Mouse (Mus musculus): ENCODE data around the gene Myocd.

Myocd gene

DNA sequence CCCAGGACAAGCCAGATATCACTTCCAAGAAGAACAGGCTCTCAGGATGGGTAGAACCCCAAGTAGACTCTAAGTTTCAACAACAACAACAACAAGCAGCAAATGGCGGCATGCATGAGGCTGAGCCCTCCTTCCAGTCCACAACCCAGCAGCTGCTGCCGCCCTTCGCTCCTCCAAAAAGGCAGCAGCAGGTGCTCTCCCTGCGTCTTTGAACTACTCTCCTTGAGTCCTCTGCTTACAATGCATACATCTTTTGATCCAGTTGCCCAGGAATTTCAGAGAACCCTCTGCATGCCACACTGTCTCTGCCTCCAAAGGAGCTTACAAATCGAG is 111.2 kb downstream of the Myocd start:
- ChIA-PET POLR2A (interaction anchor here in 2 of 4 experiments (0.7 to 3.0 kb wide), 6 partner anchors 10 to 630 kb away, joined by 3 to 12 read pairs (median 4); partner anchors contain the start of gene Map2k4 (in 1 of the 2)), CTCF (no interaction called here)

GRCm38 (mm10) chr11:65157966-65158657 is 111.7 kb downstream of the Myocd start:
- CTCF ChIA-PET: interaction anchor here in 1 of 4 experiments (0.7 kb wide), 1 partner anchor 771 kb away, joined by 3 read pairs; no protein-coding TSS in a partner anchor
- POLR2A ChIA-PET: interaction anchor here in 2 of 4 experiments (0.6 to 3.0 kb wide), 9 partner anchors 10 to 865 kb away, joined by 3 to 12 read pairs (median 3); partner anchors contain the start of gene Map2k4 (in 1 of the 2)

DNA sequence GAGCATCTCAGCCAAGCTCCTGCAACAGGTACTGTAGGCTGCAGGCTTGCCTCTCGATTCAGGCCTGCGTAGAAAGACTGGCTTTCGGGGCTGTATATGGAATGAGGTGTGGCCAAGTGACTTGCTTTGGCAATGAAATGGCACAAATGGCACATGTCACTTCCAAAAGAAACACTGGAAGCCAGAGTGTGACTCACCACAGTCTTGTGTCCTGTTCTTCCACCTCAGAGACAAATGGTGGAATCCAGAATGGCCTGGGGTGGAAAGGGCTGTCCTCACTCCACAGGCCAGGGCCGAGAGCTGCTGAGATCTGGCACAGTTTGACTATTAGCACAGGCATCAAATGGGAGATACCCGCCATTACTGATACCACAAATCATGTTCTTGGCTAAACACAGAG is 116.8 kb downstream of the Myocd start:
- POLR2A ChIA-PET: interaction anchor here in 1 of 4 experiments (1.7 kb wide), 1 partner anchor 9 kb away, joined by 5 read pairs; no protein-coding TSS in a partner anchor
- CTCF ChIA-PET: no interaction called here

- POLR2A ChIA-PET: interaction anchor here in 2 of 4 experiments (0.9 to 5.3 kb wide), 7 partner anchors 10 to 26 kb away, joined by 3 to 21 read pairs (median 4); partner anchors contain the start of genes Arhgap44 (in 2 of the 2) and 1700086D15Rik (in 1 of the 2)
- CTCF ChIA-PET: interaction anchor here in 1 of 4 experiments (0.6 to 0.9 kb wide), 2 partner anchors 20 to 52 kb away, joined by 3 to 4 read pairs; no protein-coding TSS in a partner anchor
Observed at GRCm38 (mm10) chr11:65148441-65148840, 121.3 kb downstream of the Myocd start.

DNA sequence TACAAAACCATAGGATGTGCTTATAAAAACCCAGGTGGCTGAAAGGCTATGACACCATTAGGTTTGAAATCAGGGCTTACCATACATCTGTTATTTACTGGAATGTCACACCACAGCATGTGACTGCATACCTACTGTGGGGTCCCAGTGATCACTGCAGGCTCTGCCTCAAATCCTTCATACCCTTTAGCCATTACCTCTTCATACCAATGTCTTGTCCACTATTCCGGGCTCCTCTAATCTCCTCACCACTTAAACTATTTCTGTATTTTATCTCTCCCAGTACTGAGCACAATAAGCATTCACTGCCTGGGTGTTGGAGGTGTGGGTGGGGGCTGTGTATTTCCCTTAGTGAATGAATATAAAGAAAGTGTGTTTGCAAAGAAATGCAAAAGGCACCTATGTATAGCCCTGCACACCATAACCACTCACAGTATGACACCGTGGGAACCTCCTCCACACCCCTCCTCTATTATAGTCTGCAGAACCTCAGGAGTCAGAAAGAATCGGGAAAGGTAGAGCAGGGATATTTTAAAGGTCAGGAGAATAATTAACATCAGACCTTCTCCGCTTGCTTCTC is 126.9 kb downstream of the Myocd start:
- CTCF ChIA-PET: interaction anchor here in 1 of 4 experiments (0.6 kb wide), 1 partner anchor 170 kb away, joined by 4 read pairs; no protein-coding TSS in a partner anchor
- POLR2A ChIA-PET: interaction anchor here in 1 of 4 experiments (1.7 kb wide), 1 partner anchor 16 kb away, joined by 4 read pairs; the partner anchor contains the start of gene 1700086D15Rik

DNA sequence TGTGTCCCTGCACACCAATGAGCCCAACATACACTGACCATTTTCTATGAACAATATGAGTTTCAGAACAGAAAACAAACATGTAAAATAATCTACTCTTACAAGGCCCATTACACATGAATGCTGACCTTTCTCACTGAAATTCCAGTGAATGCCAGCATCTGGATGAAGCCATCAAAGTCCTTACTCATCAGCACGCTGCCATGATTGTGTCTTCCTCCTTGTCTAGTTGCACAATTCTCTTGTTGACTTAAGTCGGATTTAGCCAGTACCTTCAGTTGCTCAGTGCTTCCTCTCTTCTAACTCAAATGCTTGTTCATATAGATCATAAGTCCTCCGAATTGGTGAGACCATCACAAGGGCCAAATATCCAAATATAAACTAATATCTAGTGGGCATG is 130.8 kb downstream of the Myocd start:
- ChIA-PET CTCF (interaction anchor here in 2 of 4 experiments (0.6 to 0.9 kb wide), 2 partner anchors 10 to 46 kb away, joined by 3 read pairs; no protein-coding TSS in a partner anchor), POLR2A (no interaction called here)

- ChIA-PET POLR2A (interaction anchor here in 2 of 4 experiments (0.6 to 1.3 kb wide), 2 partner anchors 9 to 10 kb away, joined by 3 read pairs; no protein-coding TSS in a partner anchor), CTCF (interaction anchor here in 1 of 4 experiments (1.3 kb wide), 1 partner anchor 8 kb away, joined by 3 read pairs; no protein-coding TSS in a partner anchor)
Observed at GRCm38 (mm10) chr11:65137145-65137652, 132.6 kb downstream of the Myocd start.

DNA sequence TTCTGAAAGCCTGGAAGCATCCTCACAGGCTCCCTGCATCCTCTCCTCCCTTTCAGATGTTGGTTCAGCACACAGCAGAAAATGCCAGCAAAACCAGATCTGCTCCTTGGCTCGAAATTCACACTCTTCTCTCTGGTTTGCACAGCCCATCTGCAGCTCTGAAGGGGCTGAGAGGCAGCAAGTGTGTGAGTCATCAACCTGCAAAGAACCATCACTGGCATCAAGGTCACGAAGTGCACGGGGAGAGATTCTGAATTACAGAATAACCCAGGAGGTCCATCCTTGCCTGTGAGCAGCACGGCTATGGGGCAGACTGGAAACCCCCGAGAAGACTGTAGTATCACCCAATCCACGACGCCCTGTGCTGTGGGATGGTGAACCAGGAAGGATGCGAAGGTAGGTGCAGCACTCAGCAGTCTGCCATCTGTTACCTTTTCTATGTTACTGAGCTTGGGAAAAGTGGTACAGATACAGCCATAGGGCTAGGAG is 134.5 kb downstream of the Myocd start:
- CTCF ChIA-PET: no interaction called here
- POLR2A ChIA-PET: interaction anchor here in 1 of 4 experiments (0.8 to 1.5 kb wide), 2 partner anchors 9 to 10 kb away, joined by 3 to 4 read pairs; no protein-coding TSS in a partner anchor

DNA sequence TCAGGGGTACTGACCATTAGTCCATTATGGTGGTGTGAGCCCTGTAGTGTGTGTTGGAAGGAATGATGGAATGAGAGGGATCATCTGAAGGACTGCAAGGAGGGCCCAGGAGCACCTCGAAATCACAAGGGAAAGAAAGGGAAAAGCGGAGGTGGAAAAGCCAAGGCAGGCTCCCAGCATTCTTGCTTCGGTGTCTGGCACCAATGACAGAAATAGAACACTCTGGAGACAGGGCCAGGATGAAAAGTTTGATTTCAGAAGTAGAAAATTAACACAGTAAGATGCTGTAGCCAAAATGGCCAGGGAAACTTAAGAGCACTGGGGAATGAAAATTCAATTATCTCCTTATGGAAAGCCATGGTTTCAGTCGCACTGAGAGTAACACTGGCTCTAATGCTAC is 136.1 kb downstream of the Myocd start:
- POLR2A ChIA-PET: no interaction called here
- CTCF ChIA-PET: no interaction called here

DNA sequence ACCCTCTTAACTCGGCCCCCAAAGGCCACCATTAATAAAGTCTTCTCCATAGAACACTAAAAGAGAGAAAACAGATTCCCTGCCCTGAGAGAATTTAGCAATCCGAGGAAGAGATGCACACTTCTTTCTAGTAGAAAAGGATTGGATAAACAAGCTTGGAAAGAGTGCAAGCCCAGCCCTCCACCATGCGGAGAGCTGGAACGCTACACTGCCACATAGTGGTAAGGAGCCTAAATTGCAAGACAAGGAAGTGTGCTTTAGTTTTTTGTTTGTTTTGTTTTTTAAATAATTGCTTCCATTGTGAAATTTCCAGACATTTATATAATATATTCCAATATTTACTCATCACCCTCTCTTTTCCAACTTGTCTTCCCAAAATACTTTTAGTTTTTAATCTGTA is 140.7 kb downstream of the Myocd start:
- POLR2A ChIA-PET: interaction anchor here in 1 of 4 experiments (0.7 to 1.0 kb wide), 2 partner anchors 9 to 33 kb away, joined by 3 read pairs; no protein-coding TSS in a partner anchor
- CTCF ChIA-PET: interaction anchor here in 3 of 4 experiments (0.6 to 1.5 kb wide), 11 partner anchors 8 to 72 kb away, joined by 3 to 6 read pairs (median 3); no protein-coding TSS in a partner anchor

GRCm38 (mm10) chr11:65128666-65129065 is 141.1 kb downstream of the Myocd start:
- ChIA-PET POLR2A (interaction anchor here in 1 of 4 experiments (1.0 kb wide), 1 partner anchor 9 kb away, joined by 3 read pairs; no protein-coding TSS in a partner anchor), CTCF (interaction anchor here in 2 of 4 experiments (0.7 to 1.5 kb wide), 9 partner anchors 9 to 71 kb away, joined by 3 to 6 read pairs (median 4); no protein-coding TSS in a partner anchor)

- ChIA-PET CTCF (interaction anchor here in 1 of 4 experiments (0.7 to 1.1 kb wide), 3 partner anchors 37 to 71 kb away, joined by 3 read pairs; no protein-coding TSS in a partner anchor), POLR2A (interaction anchor here in 2 of 4 experiments (0.9 to 1.8 kb wide), 6 partner anchors 10 to 29 kb away, joined by 3 to 9 read pairs (median 3); no protein-coding TSS in a partner anchor)
Observed at GRCm38 (mm10) chr11:65126566-65126965, 143.2 kb downstream of the Myocd start.

All from embryonic stem cell, embryonic (primary cell).